In genomic region chr11:117349429-117350363, GRCm38 (mm10) we compare ENCODE assay signal across 8 mouse cellular contexts.
DNase-seq lines count a peak whose midpoint lies in the region; ATAC-seq and TF ChIP-seq lines count a peak whose summit lies in the region.

No protein-coding gene starts in this region.

- no peak overlapping the region for H3K9ac ChIP-seq in liver, adult 2 months (ENCODE audit: low read depth, low read length)
- H3K9ac ChIP-seq in limb, embryonic 11.5 days (ENCODE audit: low read length): peak overlapping the region; percentile 18; the same call in 1 of the 2 replicates
- H3K9ac ChIP-seq in stomach, embryonic 14.5 days (replicated peaks; ENCODE audit: low read depth, low read length): no peak overlapping the region

- no peak overlapping the region for H3K4me3 ChIP-seq in liver, adult 2 months (ENCODE audit: insufficient read depth, low read depth, low read length)
- no peak overlapping the region for H3K4me3 ChIP-seq in limb, embryonic 11.5 days (ENCODE audit: low read depth, low read length)
- no peak overlapping the region for H3K4me3 ChIP-seq in stomach, embryonic 14.5 days (ENCODE audit: low read depth, low read length)

- intact Hi-C loops in left cerebral cortex, postnatal 10 days (cut with DNase I): no loop called here

- H3K9me3 ChIP-seq in limb, embryonic 11.5 days (ENCODE audit: control insufficient read depth, low read length): no peaks in the 10 kb centered on the region
- no peaks in the 10 kb centered on the region for H3K9me3 ChIP-seq in stomach, embryonic 14.5 days (ENCODE audit: control insufficient read depth, low read depth, low read length)

- H3K79me2 ChIP-seq in liver, adult 2 months (ENCODE audit: control insufficient read depth, insufficient read depth, low read length): peaks cover 36% of the 10 kb centered on the region

- H3K36me3 ChIP-seq in liver, adult 2 months (ENCODE audit: control insufficient read depth, insufficient read depth, low read length): peaks cover 7% of the 10 kb centered on the region
- H3K36me3 ChIP-seq in limb, embryonic 11.5 days (ENCODE audit: control insufficient read depth, insufficient read depth, low read length): peaks cover 26% of the 10 kb centered on the region
- H3K36me3 ChIP-seq in stomach, embryonic 14.5 days (ENCODE audit: control insufficient read depth, insufficient read depth, low read length): peaks cover 28% of the 10 kb centered on the region

- H3K27ac ChIP-seq in liver, adult 2 months (replicated peaks; ENCODE audit: insufficient read depth, low read depth, low read length): peak overlapping the region; percentile 5
- H3K27ac ChIP-seq in limb, embryonic 11.5 days (replicated peaks; ENCODE audit: low read depth, low read length): peak overlapping the region; percentile 75
- H3K27ac ChIP-seq in stomach, embryonic 14.5 days (ENCODE audit: low read length): peak overlapping the region; percentile 71; the same call in 1 of the 2 replicates

- 66% methylated on average over 20 of the region's 20 CpGs for WGBS in liver, adult 2 months
- 11% methylated on average over 20 of the region's 20 CpGs for whole genome bisulfite sequencing in limb, embryonic 11.5 days
- WGBS in stomach, embryonic 14.5 days: 31% methylated on average over 20 of the region's 20 CpGs

- peaks cover 14% of the 10 kb centered on the region for H3K4me1 ChIP-seq in liver, adult 2 months (ENCODE audit: control insufficient read depth, insufficient read depth, low read length)
- H3K4me1 ChIP-seq in limb, embryonic 11.5 days (ENCODE audit: control insufficient read depth, insufficient read depth, low read length): peaks cover 64% of the 10 kb centered on the region
- peaks cover 60% of the 10 kb centered on the region for H3K4me1 ChIP-seq in stomach, embryonic 14.5 days (ENCODE audit: control insufficient read depth, insufficient read depth, low read length)

- H3K4me2 ChIP-seq in limb, embryonic 11.5 days (ENCODE audit: low read depth, severe bottlenecking): peak overlapping the region; percentile 13
- no peak overlapping the region for H3K4me2 ChIP-seq in stomach, embryonic 14.5 days (replicated peaks; ENCODE audit: low read depth, low read length)

- no peak for DNase-seq in liver, adult 2 months (ENCODE audit: extremely low read depth, low read depth, low spot score)
- DNase-seq in liver: no peak
- peak; percentile 57 for DNase-seq in embryo, embryonic 10.5 days (ENCODE audit: low spot score)
- peak; percentile 75 for DNase-seq in limb, embryonic 11.5 days (ENCODE audit: low spot score)
- no peak for DNase-seq in left cerebral cortex, postnatal 10 days (ENCODE audit: extremely low spot score in 1 of 2, low spot score in 2 of 2)
- DNase-seq in retina, postnatal 1 day: no peak
- no peak for DNase-seq in layer of hippocampus, postnatal 14 days (ENCODE audit: low spot score in 2 of 2)

- no peak for TF ChIP-seq CTCF in liver, adult 2 months (IDR thresholded peaks at IDR 0.05; ENCODE audit: low read depth, low read length)

- ATAC-seq in limb, embryonic 11.5 days (ENCODE audit: insufficient number of reproducible peaks, low FRiP score, low TSS enrichment, low read depth): peak; percentile 54; the same call in 1 of the 2 replicates
- ATAC-seq in stomach, embryonic 14.5 days (ENCODE audit: insufficient number of reproducible peaks, insufficient read depth, low FRiP score, low read depth): no peak

- TF ChIP-seq POLR2A in liver, adult 2 months (IDR thresholded peaks at IDR 0.05; ENCODE audit: extremely low read depth, insufficient read depth, low read length): no peak

- H3K27me3 ChIP-seq in liver, adult 2 months (ENCODE audit: control insufficient read depth, insufficient read depth, low read length): no peaks in the 10 kb centered on the region
- H3K27me3 ChIP-seq in limb, embryonic 11.5 days (ENCODE audit: control insufficient read depth, insufficient read depth, low read length): no peaks in the 10 kb centered on the region
- no peaks in the 10 kb centered on the region for H3K27me3 ChIP-seq in stomach, embryonic 14.5 days (ENCODE audit: control insufficient read depth, insufficient read depth, low read length)

Comparison
In these comparisons a context has a peak if more than half of its experiments do, and no peak if none do; other contexts are left out.
1. DNase-seq: peak in embryo, embryonic 10.5 days (single experiment) and limb, embryonic 11.5 days (single experiment); none in liver, adult 2 months (single experiment), liver (single experiment), left cerebral cortex, postnatal 10 days (0 of 2), retina, postnatal 1 day (single experiment) and layer of hippocampus, postnatal 14 days (0 of 2).
2. H3K27ac ChIP-seq: peak in every context shown above with its lines; median percentile 75 in limb, embryonic 11.5 days; 71 in stomach, embryonic 14.5 days; 5 in liver, adult 2 months.